ENCODE assay signal across 8 mouse cellular contexts in genomic region chr8:81341591-81342235, GRCm38 (mm10). TPM values are rescaled to one million over a fixed set of nuclear protein-coding genes. Genes with fewer than 3 reads are reported as not detected.
DNase-seq lines count a peak whose midpoint lies in the region; ATAC-seq and TF ChIP-seq lines count a peak whose summit lies in the region.

No protein-coding gene starts in this region.

- peaks cover 11% of the 10 kb centered on the region for H3K4me1 ChIP-seq in heart, embryonic 12.5 days (replicated peaks)
- H3K4me1 ChIP-seq in kidney, embryonic 16.5 days (ENCODE audit: insufficient read depth, low read length), result 0 out of 2 replicates have a peak, but pooled peaks cover 5% of the 10 kb centered on the region
- peaks cover 5% of the 10 kb centered on the region; the same call in 1 of the 2 replicates for H3K4me1 ChIP-seq in liver, adult 2 months (ENCODE audit: control insufficient read depth, insufficient read depth, low read length)

- TF ChIP-seq CTCF in liver, adult 2 months (IDR thresholded peaks at IDR 0.05; ENCODE audit: low read depth, low read length), result peak; percentile 21; the same call in 1 of the 2 replicates

- no peak for TF ChIP-seq POLR2A in liver, adult 2 months (IDR thresholded peaks at IDR 0.05; ENCODE audit: extremely low read depth, insufficient read depth, low read length)

- 1% methylated on average over 22 of the region's 23 CpGs for WGBS in heart, embryonic 12.5 days
- WGBS in kidney, embryonic 16.5 days, result under 1% methylated on average over 22 of the region's 23 CpGs
- WGBS in liver, adult 2 months, result under 1% methylated on average over 18 of the region's 23 CpGs

- H3K4me3 ChIP-seq in heart, embryonic 12.5 days, result peak overlapping the region; percentile 78
- peak overlapping the region; percentile 65 for H3K4me3 ChIP-seq in kidney, embryonic 16.5 days (ENCODE audit: low read length)
- peak overlapping the region; percentile 37; the same call in 1 of the 2 replicates for H3K4me3 ChIP-seq in liver, adult 2 months (ENCODE audit: insufficient read depth, low read depth, low read length)

- peaks cover 30% of the 10 kb centered on the region for H3K27me3 ChIP-seq in heart, embryonic 12.5 days (replicated peaks)
- H3K27me3 ChIP-seq in kidney, embryonic 16.5 days (ENCODE audit: insufficient read depth, low read length), result no peaks in the 10 kb centered on the region
- H3K27me3 ChIP-seq in liver, adult 2 months (ENCODE audit: control insufficient read depth, insufficient read depth, low read length), result peaks cover 5% of the 10 kb centered on the region

- H3K9ac ChIP-seq in heart, embryonic 12.5 days, result peak overlapping the region; percentile 74
- H3K9ac ChIP-seq in kidney, embryonic 16.5 days (replicated peaks; ENCODE audit: low read length), result peak overlapping the region; percentile 64
- no peak overlapping the region for H3K9ac ChIP-seq in liver, adult 2 months (ENCODE audit: low read depth, low read length)

- H3K4me2 ChIP-seq in heart, embryonic 12.5 days, result peak overlapping the region; percentile 98
- peak overlapping the region; percentile 89 for H3K4me2 ChIP-seq in kidney, embryonic 16.5 days (replicated peaks; ENCODE audit: low read depth, low read length)

- H3K9me3 ChIP-seq in heart, embryonic 12.5 days (replicated peaks), result peaks cover 3% of the 10 kb centered on the region; the same call in 1 of the 2 replicates
- H3K9me3 ChIP-seq in kidney, embryonic 16.5 days (ENCODE audit: low read length), result 0 out of 2 replicates have a peak, but pooled peaks cover 3% of the 10 kb centered on the region

- no peaks in the 10 kb centered on the region for H3K36me3 ChIP-seq in heart, embryonic 12.5 days
- no peaks in the 10 kb centered on the region for H3K36me3 ChIP-seq in kidney, embryonic 16.5 days (ENCODE audit: insufficient read depth, low read length)
- H3K36me3 ChIP-seq in liver, adult 2 months (ENCODE audit: control insufficient read depth, insufficient read depth, low read length), result no peaks in the 10 kb centered on the region

- no peaks in the 10 kb centered on the region for H3K79me2 ChIP-seq in liver, adult 2 months (ENCODE audit: control insufficient read depth, insufficient read depth, low read length)

- peak; percentile 73 for DNase-seq in layer of hippocampus, adult 11-12 months (ENCODE audit: low spot score)
- DNase-seq in layer of hippocampus, adult 9-10 months (ENCODE audit: low spot score), result no peak
- DNase-seq in embryo, embryonic 11 days, result peak; percentile 82
- DNase-seq in liver, adult 2 months (ENCODE audit: extremely low read depth, low read depth, low spot score), result no peak
- peak; percentile 84 to 86 for DNase-seq in spleen, postnatal 36 days (ENCODE audit: low spot score in 2 of 2)

- peak; percentile 70 for ATAC-seq in heart, embryonic 12.5 days (ENCODE audit: insufficient number of reproducible peaks, low FRiP score)
- peak; percentile 89 for ATAC-seq in kidney, embryonic 16.5 days (ENCODE audit: low FRiP score, low TSS enrichment)
- ATAC-seq in monocyte, adult 5-6 weeks (replicated peaks; ENCODE audit: insufficient number of reproducible peaks, low FRiP score, low TSS enrichment, poor library complexity, severe bottlenecking), result peak; percentile 18; the same call in 1 of the 2 replicates

- H3K27ac ChIP-seq in heart, embryonic 12.5 days (ENCODE audit: poor library complexity, severe bottlenecking), result no peak overlapping the region
- 0 out of 2 replicates have a peak overlapping the region, but pooled peaks have one; percentile 17 for H3K27ac ChIP-seq in kidney, embryonic 16.5 days (ENCODE audit: low read length)
- H3K27ac ChIP-seq in liver, adult 2 months (replicated peaks; ENCODE audit: insufficient read depth, low read depth, low read length), result no peak overlapping the region

RNA-seq across cellular contexts. Expression of gene Inpp4b, which starts 0.6 kb away (rescaled TPM):
- polyA plus RNA-seq in heart, embryonic 12.5 days (2016; fragmentation: Nextera tagmentation; extraction: Ambion mirVana), result 10.2 and 12.8 TPM in 2 replicates
- polyA plus RNA-seq in kidney, embryonic 16.5 days (2015; fragmentation: Nextera tagmentation; extraction: Ambion mirVana), result 11.0 and 14.0 TPM in 2 replicates
- 2.3 and 3.6 TPM in 2 replicates for total RNA-seq in liver, adult 2 months (2014; rRNA removed)
- polyA plus RNA-seq in liver, adult 2 months (2012; rRNA removed), result 0.16 and 0.20 TPM in 2 replicates
- 9.1 to 11.9 TPM (median 10.3 TPM) in 3 replicates for total RNA-seq in monocyte, adult 5-6 weeks (2017)

Comparison
In these comparisons a context has a peak if more than half of its experiments do, and no peak if none do; other contexts are left out.
1. DNase-seq: peak in layer of hippocampus, adult 11-12 months (single experiment), embryo, embryonic 11 days (single experiment) and spleen, postnatal 36 days (2 of 2); none in layer of hippocampus, adult 9-10 months (single experiment) and liver, adult 2 months (single experiment).
2. ATAC-seq: peak in every context shown above with its lines; median percentile 89 in kidney, embryonic 16.5 days; 70 in heart, embryonic 12.5 days; 18 in monocyte, adult 5-6 weeks.
3. Peak in every context shown above with its lines, with median percentiles within 50 percentile points of each other: H3K4me3 ChIP-seq.